ENCODE assay signal across 10 mouse cellular contexts in the genomic region with DNA sequence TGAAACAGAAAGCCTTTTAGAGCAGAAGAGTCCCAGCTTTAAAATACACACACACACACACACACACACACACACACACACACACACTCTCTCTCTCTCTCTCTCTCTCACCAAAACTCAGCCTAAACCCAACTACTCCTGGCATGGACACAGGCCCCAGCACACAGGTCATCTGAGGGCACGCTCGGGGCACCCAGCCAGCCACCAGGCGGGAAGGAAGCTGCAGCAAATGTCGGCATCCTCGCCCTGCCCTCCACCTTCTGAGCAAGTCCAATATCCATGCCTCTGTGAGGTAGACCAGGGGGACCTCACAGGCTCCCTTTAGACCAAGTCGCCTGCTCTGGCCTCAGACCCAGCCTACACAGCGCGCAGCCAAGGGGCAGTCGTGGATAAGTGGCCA. TPM values are rescaled to one million over a fixed set of nuclear protein-coding genes. Genes with fewer than 3 reads are reported as not detected.
A peak's percentile ranks its signal among the peaks of the same experiment; 100 is the strongest.
DNase-seq lines count a peak whose midpoint lies in the region; ATAC-seq and TF ChIP-seq lines count a peak whose summit lies in the region.
"Had no signal": no experiment of that assay in that cellular context is flagged by ENCODE, and none has a peak within 500 bp of the region (broad histone marks: within the 10 kb centered on the region; RNA-seq: fewer than 3 reads in every experiment).

No protein-coding gene starts in this region.

- peaks cover 3% of the 10 kb centered on the region for H3K4me1 ChIP-seq in liver, adult 2 months (ENCODE audit: control insufficient read depth, insufficient read depth, low read length)
- H3K4me1 ChIP-seq in liver, postnatal 0 days (ENCODE audit: insufficient read depth) = 0 out of 2 replicates have a peak, but pooled peaks cover 2% of the 10 kb centered on the region
- H3K4me1 ChIP-seq in thymus, adult 2 months (replicated peaks; ENCODE audit: control insufficient read depth, insufficient read depth, low read length) = peaks cover 2% of the 10 kb centered on the region; the same call in 1 of the 2 replicates
- H3K4me1 ChIP-seq: neural tube, embryonic 15.5 days had no signal

- no peak for ATAC-seq in liver, postnatal 0 days
- ATAC-seq in common myeloid progenitor, adult 5-6 weeks (replicated peaks; ENCODE audit: low read depth, poor library complexity, severe bottlenecking) = peak; percentile 59
- no peak for ATAC-seq in CD4-positive, CD25-positive, alpha-beta regulatory T cell, adult 4 months

- peak; percentile 26 for DNase-seq in liver, adult 2 months (ENCODE audit: extremely low read depth, low read depth, low spot score)
- no peak for DNase-seq in liver, postnatal 0 days
- DNase-seq in kidney, postnatal 10 days = peak; percentile 81
- DNase-seq in thymus, adult 2 months = no peak
- no peak for DNase-seq in thymus, postnatal 0 days (ENCODE audit: low spot score)
- DNase-seq in urinary bladder, adult 2 months (ENCODE audit: low spot score) = no peak

- no peak overlapping the region for H3K4me2 ChIP-seq in liver, postnatal 0 days (ENCODE audit: low read depth, low read length)
- H3K4me2 ChIP-seq: neural tube, embryonic 15.5 days had no signal

- TF ChIP-seq CTCF in liver, adult 2 months (IDR thresholded peaks at IDR 0.05; ENCODE audit: low read depth, low read length) = no peak
- TF ChIP-seq CTCF in liver, postnatal 0 days (IDR thresholded peaks at IDR 0.05; ENCODE audit: low read depth) = no peak
- no peak for TF ChIP-seq CTCF in thymus, adult 2 months (IDR thresholded peaks at IDR 0.05; ENCODE audit: borderline replicate concordance, control insufficient read depth, extremely low read depth, insufficient read depth, low read length, poor library complexity)

- H3K4me3 ChIP-seq in liver, adult 2 months (ENCODE audit: insufficient read depth, low read depth, low read length) = no peak overlapping the region
- no peak overlapping the region for H3K4me3 ChIP-seq in liver, postnatal 0 days (ENCODE audit: low read depth, low read length)
- H3K4me3 ChIP-seq in thymus, adult 2 months (ENCODE audit: control insufficient read depth, insufficient read depth, low read length) = no peak overlapping the region
- H3K4me3 ChIP-seq: erythroblast, embryonic 14.5 days; neural tube, embryonic 15.5 days had no signal

- no peak overlapping the region for H3K9ac ChIP-seq in liver, adult 2 months (ENCODE audit: low read depth, low read length)
- no peak overlapping the region for H3K9ac ChIP-seq in liver, postnatal 0 days (replicated peaks)
- H3K9ac ChIP-seq: neural tube, embryonic 15.5 days had no signal

- TF ChIP-seq EP300 in liver, postnatal 0 days (IDR thresholded peaks at IDR 0.05; ENCODE audit: low read depth) = no peak

- no peaks in the 10 kb centered on the region for H3K79me2 ChIP-seq in liver, adult 2 months (ENCODE audit: control insufficient read depth, insufficient read depth, low read length)

- H3K9me3 ChIP-seq in liver, postnatal 0 days (ENCODE audit: low read length) = no peaks in the 10 kb centered on the region
- H3K9me3 ChIP-seq: neural tube, embryonic 15.5 days had no signal

- H3K36me3 ChIP-seq in liver, adult 2 months (ENCODE audit: control insufficient read depth, insufficient read depth, low read length) = no peaks in the 10 kb centered on the region
- no peaks in the 10 kb centered on the region for H3K36me3 ChIP-seq in liver, postnatal 0 days (replicated peaks; ENCODE audit: insufficient read depth, low read length)
- H3K36me3 ChIP-seq in thymus, adult 2 months (ENCODE audit: control insufficient read depth, insufficient read depth, low read length) = no peaks in the 10 kb centered on the region
- H3K36me3 ChIP-seq: neural tube, embryonic 15.5 days had no signal

- TF ChIP-seq POLR2A in liver, adult 2 months (IDR thresholded peaks at IDR 0.05; ENCODE audit: extremely low read depth, insufficient read depth, low read length) = no peak
- TF ChIP-seq POLR2A in thymus, adult 2 months (IDR thresholded peaks at IDR 0.05; ENCODE audit: control insufficient read depth, extremely low read depth, insufficient read depth, low read length, poor library complexity) = no peak

- H3K27me3 ChIP-seq in liver, adult 2 months (ENCODE audit: control insufficient read depth, insufficient read depth, low read length) = no peaks in the 10 kb centered on the region
- no peaks in the 10 kb centered on the region for H3K27me3 ChIP-seq in liver, postnatal 0 days (ENCODE audit: insufficient read depth, low read length)
- no peaks in the 10 kb centered on the region for H3K27me3 ChIP-seq in thymus, adult 2 months (ENCODE audit: control insufficient read depth, insufficient read depth, low read length)
- H3K27me3 ChIP-seq: neural tube, embryonic 15.5 days had no signal

- 43% methylated on average over 9 of the region's 9 CpGs for WGBS in liver, adult 2 months
- WGBS in liver, postnatal 0 days (ENCODE audit: insufficient replicate concordance) = 70% methylated on average over 9 of the region's 9 CpGs
- WGBS in thymus, adult 2 months = 52% methylated on average over 9 of the region's 9 CpGs

- H3K27ac ChIP-seq in liver, adult 2 months (replicated peaks; ENCODE audit: insufficient read depth, low read depth, low read length) = no peak overlapping the region
- no peak overlapping the region for H3K27ac ChIP-seq in liver, postnatal 0 days (ENCODE audit: low read depth)
- no peak overlapping the region for H3K27ac ChIP-seq in thymus, adult 2 months (ENCODE audit: control insufficient read depth, insufficient read depth, low read length)
- H3K27ac ChIP-seq: neural tube, embryonic 15.5 days had no signal

RNA-seq across cellular contexts. Expression of a gene that starts 14.4 kb away (rescaled TPM):
- total RNA-seq in liver, adult 2 months (2014; rRNA removed) = 4.6 and 6.6 TPM in 2 replicates
- polyA plus RNA-seq in liver, adult 2 months (2012; rRNA removed) = 3.5 and 4.5 TPM in 2 replicates
- 7.9 and 8.5 TPM in 2 replicates for polyA plus RNA-seq in liver, postnatal 0 days (2015; fragmentation: Nextera tagmentation; extraction: Ambion mirVana)
- total RNA-seq in common myeloid progenitor, adult 5-6 weeks (2017) = 17.6 and 24.2 TPM in 2 replicates
- 32.6 and 43.3 TPM in 2 replicates for polyA plus RNA-seq in thymus, adult 2 months (2012; rRNA removed)
- 10 to 100 TPM; 18.5 to 20.8 TPM for polyA plus RNA-seq in CD4-positive, CD25-positive, alpha-beta regulatory T cell, adult 4 months (2017; shearing (Covaris generic))
- 19.7 and 24.1 TPM in 2 replicates for polyA plus RNA-seq in thymus, postnatal 0 days (2015; fragmentation: Nextera tagmentation; extraction: Ambion mirVana)
- polyA plus RNA-seq in urinary bladder, adult 2 months (2012; rRNA removed) = 9.4 and 14.4 TPM in 2 replicates

RNA-seq across cellular contexts. Expression of a gene that starts 33.5 kb away (rescaled TPM):
- total RNA-seq in liver, adult 2 months (2014; rRNA removed) = 17.4 and 21.8 TPM in 2 replicates
- 23.5 and 24.9 TPM in 2 replicates for polyA plus RNA-seq in liver, adult 2 months (2012; rRNA removed)
- polyA plus RNA-seq in liver, postnatal 0 days (2015; fragmentation: Nextera tagmentation; extraction: Ambion mirVana) = 24.7 and 25.8 TPM in 2 replicates
- 34.3 and 38.0 TPM in 2 replicates for total RNA-seq in common myeloid progenitor, adult 5-6 weeks (2017)
- 52.1 and 65.4 TPM in 2 replicates for polyA plus RNA-seq in thymus, adult 2 months (2012; rRNA removed)
- 10 to 100 TPM; 91.3 to 93.4 TPM for polyA plus RNA-seq in CD4-positive, CD25-positive, alpha-beta regulatory T cell, adult 4 months (2017; shearing (Covaris generic))
- polyA plus RNA-seq in thymus, postnatal 0 days (2015; fragmentation: Nextera tagmentation; extraction: Ambion mirVana) = 71.6 and 81.6 TPM in 2 replicates
- polyA plus RNA-seq in urinary bladder, adult 2 months (2012; rRNA removed) = 79.1 and 106 TPM in 2 replicates

Comparison
In these comparisons a context has a peak if more than half of its experiments do, and no peak if none do; other contexts are left out.
1. DNase-seq: peak in liver, adult 2 months (single experiment) and kidney, postnatal 10 days (single experiment); none in liver, postnatal 0 days (single experiment), thymus, adult 2 months (single experiment), thymus, postnatal 0 days (single experiment) and urinary bladder, adult 2 months (single experiment).